Mouse (Mus musculus): ENCODE measurements at regions not wholly inside any gene's neighbourhood (a gene's known extent, or its start where the extent isn't known, plus 50 kb on each side); places are given as distances from the start of the nearest gene placed in this dataset.

GRCm38 (mm10) chr1:185727749-185728148 is 273.1 kb downstream of the Slc30a10 start:
- H3K27me3 ChIP-seq (replicated peaks; ENCODE audit: control insufficient read depth, insufficient read depth, low read length), result no peaks in the 10 kb centered on the region
- H3K4me3 ChIP-seq (ENCODE audit: low read length), result no peak overlapping the region
- no peak for ATAC-seq
- no peak overlapping the region for H3K4me2 ChIP-seq (ENCODE audit: low read depth, low read length)
- no peaks in the 10 kb centered on the region for H3K36me3 ChIP-seq (ENCODE audit: control insufficient read depth, insufficient read depth, low read length)
- no peak overlapping the region for H3K9ac ChIP-seq (ENCODE audit: low read depth, low read length)
- H3K27ac ChIP-seq (ENCODE audit: low read length), result no peak overlapping the region
- H3K4me1 ChIP-seq (ENCODE audit: control insufficient read depth, insufficient read depth, low read length), result no peaks in the 10 kb centered on the region
- H3K9me3 ChIP-seq (ENCODE audit: control insufficient read depth, low read length), result no peaks in the 10 kb centered on the region
- 53% methylated on average over 4 of the region's 4 CpGs for WGBS

GRCm38 (mm10) chr1:185728406-185728805 is 273.8 kb downstream of the Slc30a10 start:
- no peaks in the 10 kb centered on the region for H3K27me3 ChIP-seq (replicated peaks; ENCODE audit: control insufficient read depth, insufficient read depth, low read length)
- H3K36me3 ChIP-seq (ENCODE audit: control insufficient read depth, insufficient read depth, low read length), result no peaks in the 10 kb centered on the region
- H3K27ac ChIP-seq (ENCODE audit: low read length), result no peak overlapping the region
- no peak overlapping the region for H3K9ac ChIP-seq (ENCODE audit: low read depth, low read length)
- no peak overlapping the region for H3K4me3 ChIP-seq (ENCODE audit: low read length)
- no peak for ATAC-seq
- H3K4me2 ChIP-seq (ENCODE audit: low read depth, low read length), result no peak overlapping the region
- no peaks in the 10 kb centered on the region for H3K4me1 ChIP-seq (ENCODE audit: control insufficient read depth, insufficient read depth, low read length)
- 76% methylated on average over 3 of the region's 3 CpGs for WGBS
- no peaks in the 10 kb centered on the region for H3K9me3 ChIP-seq (ENCODE audit: control insufficient read depth, low read length)

GRCm38 (mm10) chr1:185731062-185731461 is 276.4 kb downstream of the Slc30a10 start:
- no peak overlapping the region for H3K4me3 ChIP-seq (ENCODE audit: low read length)
- H3K9me3 ChIP-seq (ENCODE audit: control insufficient read depth, low read length), result no peaks in the 10 kb centered on the region
- no peaks in the 10 kb centered on the region for H3K36me3 ChIP-seq (ENCODE audit: control insufficient read depth, insufficient read depth, low read length)
- H3K27me3 ChIP-seq (replicated peaks; ENCODE audit: control insufficient read depth, insufficient read depth, low read length), result no peaks in the 10 kb centered on the region
- WGBS, result 58% methylated on average over 9 of the region's 9 CpGs
- H3K9ac ChIP-seq (ENCODE audit: low read depth, low read length), result no peak overlapping the region
- H3K4me2 ChIP-seq (ENCODE audit: low read depth, low read length), result no peak overlapping the region
- H3K27ac ChIP-seq (ENCODE audit: low read length), result no peak overlapping the region
- ATAC-seq, result peak; percentile 64
- H3K4me1 ChIP-seq (ENCODE audit: control insufficient read depth, insufficient read depth, low read length), result no peaks in the 10 kb centered on the region

- H3K27me3 ChIP-seq (replicated peaks; ENCODE audit: control insufficient read depth, insufficient read depth, low read length), result no peaks in the 10 kb centered on the region
- H3K36me3 ChIP-seq (ENCODE audit: control insufficient read depth, insufficient read depth, low read length), result no peaks in the 10 kb centered on the region
- no peak overlapping the region for H3K27ac ChIP-seq (ENCODE audit: low read length)
- no peak for ATAC-seq
- no peaks in the 10 kb centered on the region for H3K9me3 ChIP-seq (ENCODE audit: control insufficient read depth, low read length)
- 63% methylated on average over 2 of the region's 2 CpGs for WGBS
- H3K4me1 ChIP-seq (ENCODE audit: control insufficient read depth, insufficient read depth, low read length), result no peaks in the 10 kb centered on the region
- no peak overlapping the region for H3K4me3 ChIP-seq (ENCODE audit: low read length)
- no peak overlapping the region for H3K9ac ChIP-seq (ENCODE audit: low read depth, low read length)
- H3K4me2 ChIP-seq (ENCODE audit: low read depth, low read length), result no peak overlapping the region
These were observed 282.1 kb downstream of the Slc30a10 start for GRCm38 (mm10) chr1:185736773-185737172.

GRCm38 (mm10) chr1:185741034-185741890 is 286.6 kb downstream of the Slc30a10 start:
- H3K4me3 ChIP-seq (ENCODE audit: low read length), result no peak overlapping the region
- WGBS, result 49% methylated on average over 11 of the region's 11 CpGs
- H3K9ac ChIP-seq (ENCODE audit: low read depth, low read length), result no peak overlapping the region
- no peak for ATAC-seq
- H3K4me2 ChIP-seq (ENCODE audit: low read depth, low read length), result no peak overlapping the region
- no peaks in the 10 kb centered on the region for H3K27me3 ChIP-seq (replicated peaks; ENCODE audit: control insufficient read depth, insufficient read depth, low read length)
- H3K4me1 ChIP-seq (ENCODE audit: control insufficient read depth, insufficient read depth, low read length), result no peaks in the 10 kb centered on the region
- H3K9me3 ChIP-seq (ENCODE audit: control insufficient read depth, low read length), result no peaks in the 10 kb centered on the region
- H3K27ac ChIP-seq (ENCODE audit: low read length), result no peak overlapping the region
- H3K36me3 ChIP-seq (ENCODE audit: control insufficient read depth, insufficient read depth, low read length), result no peaks in the 10 kb centered on the region

- Histone ChIP-seq H3K36me3 (ENCODE audit: control insufficient read depth, insufficient read depth, low read length) (no peaks in the 10 kb centered on the region), H3K27me3 (replicated peaks; ENCODE audit: control insufficient read depth, insufficient read depth, low read length) (no peaks in the 10 kb centered on the region), H3K9me3 (ENCODE audit: control insufficient read depth, low read length) (no peaks in the 10 kb centered on the region), H3K4me2 (ENCODE audit: low read depth, low read length) (no peak overlapping the region), H3K4me1 (ENCODE audit: control insufficient read depth, insufficient read depth, low read length) (no peaks in the 10 kb centered on the region), H3K9ac (ENCODE audit: low read depth, low read length) (no peak overlapping the region), H3K4me3 (ENCODE audit: low read length) (no peak overlapping the region), H3K27ac (ENCODE audit: low read length) (no peak overlapping the region)
- 54% methylated on average over 2 of the region's 2 CpGs for WGBS
- ATAC-seq, result no peak
These were observed 294.6 kb downstream of the Slc30a10 start for GRCm38 (mm10) chr1:185749251-185749650.

- ATAC-seq, result no peak
- no peak overlapping the region for H3K4me2 ChIP-seq (ENCODE audit: low read depth, low read length)
- WGBS, result 75% methylated on average over 13 of the region's 13 CpGs
- H3K27ac ChIP-seq (ENCODE audit: low read length), result no peak overlapping the region
- no peaks in the 10 kb centered on the region for H3K4me1 ChIP-seq (ENCODE audit: control insufficient read depth, insufficient read depth, low read length)
- H3K4me3 ChIP-seq (ENCODE audit: low read length), result no peak overlapping the region
- H3K9me3 ChIP-seq (ENCODE audit: control insufficient read depth, low read length), result no peaks in the 10 kb centered on the region
- H3K36me3 ChIP-seq (ENCODE audit: control insufficient read depth, insufficient read depth, low read length), result no peaks in the 10 kb centered on the region
- H3K27me3 ChIP-seq (replicated peaks; ENCODE audit: control insufficient read depth, insufficient read depth, low read length), result no peaks in the 10 kb centered on the region
- no peak overlapping the region for H3K9ac ChIP-seq (ENCODE audit: low read depth, low read length)
These were observed 300.0 kb downstream of the Slc30a10 start for GRCm38 (mm10) chr1:185754486-185755290.

GRCm38 (mm10) chr1:185757376-185757775 is 302.7 kb downstream of the Slc30a10 start:
- Histone ChIP-seq H3K27me3 (replicated peaks; ENCODE audit: control insufficient read depth, insufficient read depth, low read length) (no peaks in the 10 kb centered on the region), H3K36me3 (ENCODE audit: control insufficient read depth, insufficient read depth, low read length) (no peaks in the 10 kb centered on the region), H3K9me3 (ENCODE audit: control insufficient read depth, low read length) (no peaks in the 10 kb centered on the region), H3K27ac (ENCODE audit: low read length) (no peak overlapping the region), H3K9ac (ENCODE audit: low read depth, low read length) (no peak overlapping the region), H3K4me3 (ENCODE audit: low read length) (no peak overlapping the region), H3K4me2 (ENCODE audit: low read depth, low read length) (no peak overlapping the region), H3K4me1 (ENCODE audit: control insufficient read depth, insufficient read depth, low read length) (no peaks in the 10 kb centered on the region)
- ATAC-seq, result no peak
- WGBS, result 68% methylated on average over 2 of the region's 2 CpGs

- no peaks in the 10 kb centered on the region for H3K36me3 ChIP-seq (ENCODE audit: control insufficient read depth, insufficient read depth, low read length)
- ATAC-seq, result no peak
- 43% methylated on average over 3 of the region's 3 CpGs for WGBS
These were observed 319.6 kb downstream of the Slc30a10 start for GRCm38 (mm10) chr1:185774202-185774601.

More at GRCm38 (mm10) chr1:185774202-185774601, 319.6 kb downstream of the Slc30a10 start:
- Histone ChIP-seq H3K9me3 (ENCODE audit: control insufficient read depth, low read length) (no peaks in the 10 kb centered on the region), H3K4me2 (ENCODE audit: low read depth, low read length) (no peak overlapping the region), H3K27ac (ENCODE audit: low read length) (no peak overlapping the region), H3K4me3 (ENCODE audit: low read length) (no peak overlapping the region), H3K27me3 (replicated peaks; ENCODE audit: control insufficient read depth, insufficient read depth, low read length) (no peaks in the 10 kb centered on the region), H3K9ac (ENCODE audit: low read depth, low read length) (no peak overlapping the region), H3K4me1 (ENCODE audit: control insufficient read depth, insufficient read depth, low read length) (no peaks in the 10 kb centered on the region)
